Mouse (Mus musculus) heart, adult 2 months (tissue): ENCODE measurements around the gene Gm20388.

Experiments
- CTCF ChIP-seq: fragments of 200-600 bp; IDR thresholded peaks from 2 replicates; pipeline ENCODE4 v1.8.1; 2022; ENCODE audit warnings: antibody characterized with exemption, mild to moderate bottlenecking, moderate library complexity
- EP300 ChIP-seq: fragments of 200-500 bp; IDR thresholded peaks from 2 replicates; pipeline ENCODE4 v1.6.1; 2011; ENCODE audit warnings: low read depth, low read length, control low read depth; ENCODE audit not compliant: insufficient read depth
- POLR2A ChIP-seq: fragments of 200-500 bp; IDR thresholded peaks from 2 replicates; pipeline ENCODE4 v1.6.1; 2011; ENCODE audit warnings: mild to moderate bottlenecking, low read depth, low read length, control low read depth; ENCODE audit not compliant: insufficient read depth

DNA sequence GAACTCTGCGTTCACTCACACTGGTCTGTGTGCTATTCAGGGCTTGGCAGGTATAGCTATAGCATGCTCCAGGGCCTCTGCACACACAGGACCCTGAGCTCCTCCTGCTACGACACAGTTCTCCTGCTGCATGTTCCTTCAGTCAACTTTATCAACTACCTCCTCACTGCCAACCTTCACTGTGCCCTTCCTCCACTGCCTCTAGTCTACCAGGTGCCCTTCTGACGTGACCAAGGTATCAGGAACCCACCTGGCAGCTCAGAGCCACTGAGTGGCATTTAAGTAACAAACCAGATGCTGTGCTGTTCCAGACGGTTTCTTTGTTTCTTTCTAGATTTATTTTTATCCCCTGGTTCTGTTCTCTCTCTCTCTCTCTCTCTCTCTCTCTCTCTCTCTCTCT lies 2796.5 kb downstream of the Gm20388 start:
- TF ChIP-seq CTCF (no peak), POLR2A (no peak), EP300 (no peak)
